In genomic region chr11:95071266-95071665, GRCm38 (mm10) we compare ENCODE assay signal across 11 mouse cellular contexts. TPM values are rescaled to one million over a fixed set of nuclear protein-coding genes. Genes with fewer than 3 reads are reported as not detected.
DNase-seq lines count a peak whose midpoint lies in the region; ATAC-seq and TF ChIP-seq lines count a peak whose summit lies in the region.
"Had no signal": no experiment of that assay in that cellular context is flagged by ENCODE, and none has a peak within 500 bp of the region (broad histone marks: within the 10 kb centered on the region; RNA-seq: fewer than 3 reads in every experiment).

No protein-coding gene starts in this region.

- intact Hi-C loops in heart, postnatal 36 days (cut with DNase I): no loop called here

- 0 out of 2 replicates have a peak, but pooled peaks cover 5% of the 10 kb centered on the region for H3K4me1 ChIP-seq in hindbrain, postnatal 0 days (ENCODE audit: insufficient read depth, low read length)
- peaks cover 41% of the 10 kb centered on the region for H3K4me1 ChIP-seq in hindbrain, embryonic 10.5 days (replicated peaks)
- peaks cover 47% of the 10 kb centered on the region for H3K4me1 ChIP-seq in embryonic facial prominence, embryonic 13.5 days

- H3K4me2 ChIP-seq in hindbrain, postnatal 0 days (ENCODE audit: low read depth, low read length): no peak overlapping the region
- H3K4me2 ChIP-seq in embryonic facial prominence, embryonic 13.5 days: no peak overlapping the region
- H3K4me2 ChIP-seq: liver, embryonic 15.5 days; neural tube, embryonic 12.5 days had no signal

- no peaks in the 10 kb centered on the region for H3K27me3 ChIP-seq in hindbrain, postnatal 0 days (ENCODE audit: insufficient read depth, low read length)
- peaks cover 33% of the 10 kb centered on the region for H3K27me3 ChIP-seq in hindbrain, embryonic 10.5 days (ENCODE audit: insufficient read depth, poor library complexity, severe bottlenecking)
- H3K27me3 ChIP-seq in embryonic facial prominence, embryonic 13.5 days: peaks cover 37% of the 10 kb centered on the region

- no peak overlapping the region for H3K9ac ChIP-seq in hindbrain, postnatal 0 days (replicated peaks; ENCODE audit: low read length)
- H3K9ac ChIP-seq in embryonic facial prominence, embryonic 13.5 days: no peak overlapping the region
- H3K9ac ChIP-seq: liver, embryonic 15.5 days; neural tube, embryonic 12.5 days had no signal

- H3K4me3 ChIP-seq in hindbrain, postnatal 0 days (ENCODE audit: low read length): no peak overlapping the region
- no peak overlapping the region for H3K4me3 ChIP-seq in hindbrain, embryonic 10.5 days
- no peak overlapping the region for H3K4me3 ChIP-seq in embryonic facial prominence, embryonic 13.5 days
- H3K4me3 ChIP-seq: liver, embryonic 15.5 days; neural tube, embryonic 12.5 days had no signal

- peak; percentile 20 for DNase-seq in hindbrain, postnatal 0 days (ENCODE audit: low spot score)
- DNase-seq in hindbrain, embryonic 10.5 days (ENCODE audit: low spot score): no peak
- peak; percentile 50 to 53 for DNase-seq in heart, postnatal 36 days
- DNase-seq in lung, postnatal 25 days (ENCODE audit: low spot score): peak; percentile 65
- no peak for DNase-seq in spleen, postnatal 4 days (ENCODE audit: low spot score in 2 of 2)
- DNase-seq in spleen, postnatal 36 days (ENCODE audit: low spot score in 2 of 2): no peak
- DNase-seq in spleen, adult 18-20 months: no peak

- H3K27ac ChIP-seq in hindbrain, postnatal 0 days: no peak overlapping the region
- no peak overlapping the region for H3K27ac ChIP-seq in hindbrain, embryonic 10.5 days
- peak overlapping the region; percentile 24; the same call in 1 of the 2 replicates for H3K27ac ChIP-seq in embryonic facial prominence, embryonic 13.5 days
- H3K27ac ChIP-seq: liver, embryonic 15.5 days; neural tube, embryonic 12.5 days had no signal

- WGBS in hindbrain, postnatal 0 days: 44% methylated on average over 7 of the region's 7 CpGs
- 63% methylated on average over 7 of the region's 7 CpGs for WGBS in hindbrain, embryonic 10.5 days
- 44% methylated on average over 7 of the region's 7 CpGs for WGBS in embryonic facial prominence, embryonic 13.5 days

- no peak for TF ChIP-seq CTCF in hindbrain, postnatal 0 days (IDR thresholded peaks at IDR 0.05; ENCODE audit: low read depth)

- H3K36me3 ChIP-seq in hindbrain, postnatal 0 days (ENCODE audit: insufficient read depth, low read length): no peaks in the 10 kb centered on the region
- H3K36me3 ChIP-seq in hindbrain, embryonic 10.5 days: no peaks in the 10 kb centered on the region
- H3K36me3 ChIP-seq in embryonic facial prominence, embryonic 13.5 days: no peaks in the 10 kb centered on the region
- H3K36me3 ChIP-seq: liver, embryonic 15.5 days; neural tube, embryonic 12.5 days had no signal

- no peaks in the 10 kb centered on the region for H3K9me3 ChIP-seq in hindbrain, postnatal 0 days (ENCODE audit: low read length)
- no peaks in the 10 kb centered on the region for H3K9me3 ChIP-seq in hindbrain, embryonic 10.5 days
- no peaks in the 10 kb centered on the region for H3K9me3 ChIP-seq in embryonic facial prominence, embryonic 13.5 days
- H3K9me3 ChIP-seq: liver, embryonic 15.5 days; neural tube, embryonic 12.5 days had no signal

- no peak for ATAC-seq in hindbrain, postnatal 0 days
- ATAC-seq in embryonic facial prominence, embryonic 13.5 days (ENCODE audit: insufficient number of reproducible peaks, insufficient read depth, low FRiP score, low TSS enrichment, low read depth): no peak

RNA-seq across cellular contexts. Expression of gene Itga3, which starts 5.3 kb away (rescaled TPM):
- 55.4 and 68.8 TPM in 2 replicates for total RNA-seq in hindbrain, postnatal 0 days (2014; rRNA removed)
- 13.2 and 14.4 TPM in 2 replicates for polyA plus RNA-seq in hindbrain, postnatal 0 days (2015; fragmentation: Nextera tagmentation; extraction: Ambion mirVana)
- polyA plus RNA-seq in hindbrain, embryonic 10.5 days (2016; fragmentation: Nextera tagmentation; extraction: Ambion mirVana): 5.7 and 6.7 TPM in 2 replicates
- polyA plus RNA-seq in embryonic facial prominence, embryonic 13.5 days (2015; fragmentation: Nextera tagmentation; extraction: Ambion mirVana): 7.0 and 9.2 TPM in 2 replicates
- total RNA-seq in heart, postnatal 36 days (2021): 10 to 100 TPM; 11.2 to 11.4 TPM

RNA-seq across cellular contexts. Expression of gene Pdk2, which starts 30.1 kb away (rescaled TPM):
- 25.0 and 32.0 TPM in 2 replicates for total RNA-seq in hindbrain, postnatal 0 days (2014; rRNA removed)
- 46.8 and 49.0 TPM in 2 replicates for polyA plus RNA-seq in hindbrain, postnatal 0 days (2015; fragmentation: Nextera tagmentation; extraction: Ambion mirVana)
- polyA plus RNA-seq in hindbrain, embryonic 10.5 days (2016; fragmentation: Nextera tagmentation; extraction: Ambion mirVana): 10.7 and 15.2 TPM in 2 replicates
- polyA plus RNA-seq in embryonic facial prominence, embryonic 13.5 days (2015; fragmentation: Nextera tagmentation; extraction: Ambion mirVana): 33.2 and 33.7 TPM in 2 replicates
- total RNA-seq in heart, postnatal 36 days (2021): 100 to 1,000 TPM; 439 to 481 TPM

RNA-seq across cellular contexts. Expression of gene Dlx3, which starts 48.7 kb away (rescaled TPM):
- 0.18 and 0.37 TPM in 2 replicates for total RNA-seq in hindbrain, postnatal 0 days (2014; rRNA removed)
- 0.23 and 0.28 TPM in 2 replicates for polyA plus RNA-seq in hindbrain, postnatal 0 days (2015; fragmentation: Nextera tagmentation; extraction: Ambion mirVana)
- polyA plus RNA-seq in hindbrain, embryonic 10.5 days (2016; fragmentation: Nextera tagmentation; extraction: Ambion mirVana): 3.2 and 6.5 TPM in 2 replicates
- 21.5 and 30.8 TPM in 2 replicates for polyA plus RNA-seq in embryonic facial prominence, embryonic 13.5 days (2015; fragmentation: Nextera tagmentation; extraction: Ambion mirVana)
- total RNA-seq in heart, postnatal 36 days (2021): not detected
- polyA plus RNA-seq: spleen, adult 2 months had no signal

Comparison
In these comparisons a context has a peak if more than half of its experiments do, and no peak if none do; other contexts are left out.
1. DNase-seq: peak in hindbrain, postnatal 0 days (single experiment), heart, postnatal 36 days (2 of 2) and lung, postnatal 25 days (single experiment); none in hindbrain, embryonic 10.5 days (single experiment), spleen, postnatal 4 days (0 of 2), spleen, postnatal 36 days (0 of 2) and spleen, adult 18-20 months (0 of 2).